Mouse (Mus musculus) bone marrow, adult 2 months (tissue): ENCODE data around the gene Zfp740.

ENCODE experiments used
- CTCF ChIP-seq: fragments of 200-500 bp; IDR thresholded peaks from 2 replicates; pipeline ENCODE4 v1.5.1; 2011; ENCODE audit warnings: low read length, control low read depth; ENCODE audit not compliant: control insufficient read depth, insufficient read depth
- POLR2A ChIP-seq: fragments of 200-500 bp; IDR thresholded peaks from 2 replicates; pipeline ENCODE4 v1.6.1; 2011; ENCODE audit warnings: low read depth, mild to moderate bottlenecking, control low read depth, low read length, borderline replicate concordance; ENCODE audit not compliant: control insufficient read depth

DNA sequence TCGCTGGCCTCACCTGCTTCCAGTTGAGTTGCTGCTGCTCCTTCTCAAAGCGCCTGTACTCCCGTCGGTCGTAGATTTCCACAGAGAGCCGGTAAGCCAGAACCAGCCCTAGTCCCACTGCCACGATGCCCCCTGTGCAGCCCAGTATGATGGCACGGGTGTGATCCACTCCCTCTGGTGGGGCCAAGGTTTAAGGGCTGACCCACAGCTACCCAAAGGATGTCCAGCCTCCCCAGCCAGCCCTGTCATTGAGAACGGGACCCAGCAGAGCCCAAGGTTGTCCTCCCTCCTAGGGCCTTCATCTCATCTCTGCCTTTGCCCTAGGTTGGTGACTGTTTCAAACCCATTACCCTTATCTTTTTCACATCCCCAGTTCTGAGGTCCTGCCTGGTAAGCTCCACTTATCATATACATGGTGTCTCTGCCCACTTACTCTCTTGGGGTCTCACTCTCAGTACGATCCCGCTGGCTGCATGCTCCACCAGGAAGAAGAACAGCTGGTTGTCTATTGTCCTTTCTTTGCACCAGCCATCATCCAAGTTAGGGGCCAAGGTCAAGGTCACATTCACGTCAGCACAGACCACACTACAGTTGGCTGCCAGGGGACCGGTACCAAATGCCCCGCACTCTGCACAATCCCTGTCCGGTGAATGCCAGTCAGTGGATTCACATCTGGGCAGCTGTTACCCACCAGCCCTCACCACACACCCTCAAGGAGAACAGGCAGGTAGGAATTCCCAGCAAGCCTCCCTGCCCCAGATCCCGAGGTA lies 13.6 kb downstream of the Zfp740 start:
- TF ChIP-seq CTCF: no peak
- TF ChIP-seq POLR2A: no peak
